Mouse (Mus musculus): Measurements from ENCODE around the gene Tex14.
"Not testable (repeated sequence)": the region's sequence is repeated elsewhere in the genome, so short reads cannot be mapped to it uniquely, and the experiment has no call there.

Tex14 gene

DNA sequence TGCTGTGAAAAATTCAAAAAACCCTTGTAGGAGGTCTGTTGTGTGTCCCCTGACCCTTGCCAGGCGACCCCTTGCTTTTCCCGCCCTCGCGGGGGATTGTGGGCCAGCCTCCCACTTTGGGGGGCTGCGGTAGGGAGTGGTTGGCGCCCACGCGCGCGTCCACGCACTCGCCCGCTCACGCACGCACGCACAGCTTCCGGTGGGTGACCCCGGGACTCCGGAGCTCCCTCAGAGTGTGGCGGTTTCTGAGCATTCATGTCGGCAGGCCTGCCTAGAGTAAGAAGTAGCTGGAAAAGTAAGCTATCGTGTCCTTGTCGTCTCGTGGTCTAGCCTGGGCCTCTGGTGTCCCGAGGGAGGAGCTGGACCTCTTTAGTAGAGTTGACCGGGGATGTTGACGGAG is at the start of gene Tex14, which contains the start of gene Rad51c:
Gene Tex14, plus strand, starts transcription at position 190 of the 400 bp plus-strand sequence.
Gene Rad51c, minus strand, starts transcription at position 79 of the 400 bp plus-strand sequence.
- DNase-seq (ENCODE audit: low spot score) = no peak

- no peak for DNase-seq (ENCODE audit: low spot score)
Measured at GRCm38 (mm10) chr11:87357317-87358300, 47.3 kb upstream of the Tex14 start.

GRCm38 (mm10) chr11:87358331-87359261 is 46.3 kb upstream of the Tex14 start, which contains the start of gene Ppm1e:
Ppm1e (minus strand) TSS chr11:87359023.
- peak; percentile 66 for DNase-seq (ENCODE audit: low spot score)

DNA sequence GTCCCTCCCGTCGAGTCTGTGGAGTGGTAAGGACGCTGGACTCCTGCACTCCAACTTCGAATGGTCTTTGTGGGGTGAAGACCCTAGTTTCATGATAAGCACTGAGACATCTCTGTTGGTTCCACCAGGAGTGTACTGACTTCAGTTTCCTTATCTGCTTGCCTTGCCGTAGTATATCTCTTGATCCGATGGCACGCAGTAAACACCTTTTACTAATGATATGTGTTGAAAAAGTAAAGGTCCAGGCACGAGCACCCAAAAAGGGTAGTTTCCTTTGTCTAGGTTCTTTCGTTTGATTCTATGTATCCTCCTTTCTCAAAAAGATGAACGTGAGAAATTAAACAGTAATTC is 45.6 kb upstream of the Tex14 start:
- DNase-seq (ENCODE audit: low spot score) = no peak

GRCm38 (mm10) chr11:87365120-87365519 is 39.7 kb upstream of the Tex14 start:
- no peak for DNase-seq (ENCODE audit: low spot score)

DNA sequence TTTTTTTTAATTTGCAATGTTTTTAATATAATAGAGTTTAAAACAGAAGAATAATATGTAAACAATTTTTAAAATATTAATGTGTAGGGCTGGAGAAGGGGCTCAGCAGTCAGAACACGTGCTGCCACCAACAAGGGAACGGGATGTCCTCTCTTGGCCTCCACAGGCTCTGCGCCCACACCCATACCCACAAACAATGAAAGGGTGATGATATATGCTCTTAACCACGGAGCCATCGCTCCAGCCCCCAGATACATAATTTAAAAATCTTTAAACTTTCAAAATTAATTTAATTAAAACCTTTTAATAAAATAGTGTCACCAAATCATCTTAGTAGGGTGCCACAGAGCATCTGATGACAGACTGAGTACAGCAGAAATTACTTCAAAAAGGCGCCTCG is 37.8 kb upstream of the Tex14 start:
- DNase-seq (ENCODE audit: low spot score) = no peak

GRCm38 (mm10) chr11:87367865-87368580 is 36.8 kb upstream of the Tex14 start:
- no peak for DNase-seq (ENCODE audit: low spot score)

GRCm38 (mm10) chr11:87384551-87384950 is 20.3 kb upstream of the Tex14 start:
- no peak for DNase-seq (ENCODE audit: low spot score)

- DNase-seq (ENCODE audit: low spot score) = no peak
Measured at GRCm38 (mm10) chr11:87385676-87386075, 19.2 kb upstream of the Tex14 start.

GRCm38 (mm10) chr11:87393855-87394254 is 11.0 kb upstream of the Tex14 start:
- DNase-seq (ENCODE audit: low spot score) = peak; percentile 23

DNA sequence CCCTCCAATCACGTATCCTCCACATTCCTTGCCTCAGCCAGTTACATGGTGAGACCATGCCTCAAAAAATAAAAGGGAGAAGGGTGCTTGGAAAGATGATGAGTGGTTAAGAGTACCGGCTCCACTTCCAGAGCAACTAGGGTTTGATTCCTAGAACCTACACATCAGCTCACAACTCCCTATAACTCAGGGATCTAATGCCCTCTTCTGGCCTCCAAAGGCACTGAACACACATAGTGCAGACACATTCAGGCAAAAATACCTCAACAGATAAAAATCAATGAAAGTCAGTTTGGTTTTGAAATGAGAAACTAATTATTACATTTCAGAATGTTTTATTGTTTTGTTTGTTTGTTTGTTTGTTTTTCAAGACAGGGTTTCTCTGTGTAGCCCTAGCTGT is 6.5 kb upstream of the Tex14 start:
- no peak for DNase-seq (ENCODE audit: low spot score)

DNA sequence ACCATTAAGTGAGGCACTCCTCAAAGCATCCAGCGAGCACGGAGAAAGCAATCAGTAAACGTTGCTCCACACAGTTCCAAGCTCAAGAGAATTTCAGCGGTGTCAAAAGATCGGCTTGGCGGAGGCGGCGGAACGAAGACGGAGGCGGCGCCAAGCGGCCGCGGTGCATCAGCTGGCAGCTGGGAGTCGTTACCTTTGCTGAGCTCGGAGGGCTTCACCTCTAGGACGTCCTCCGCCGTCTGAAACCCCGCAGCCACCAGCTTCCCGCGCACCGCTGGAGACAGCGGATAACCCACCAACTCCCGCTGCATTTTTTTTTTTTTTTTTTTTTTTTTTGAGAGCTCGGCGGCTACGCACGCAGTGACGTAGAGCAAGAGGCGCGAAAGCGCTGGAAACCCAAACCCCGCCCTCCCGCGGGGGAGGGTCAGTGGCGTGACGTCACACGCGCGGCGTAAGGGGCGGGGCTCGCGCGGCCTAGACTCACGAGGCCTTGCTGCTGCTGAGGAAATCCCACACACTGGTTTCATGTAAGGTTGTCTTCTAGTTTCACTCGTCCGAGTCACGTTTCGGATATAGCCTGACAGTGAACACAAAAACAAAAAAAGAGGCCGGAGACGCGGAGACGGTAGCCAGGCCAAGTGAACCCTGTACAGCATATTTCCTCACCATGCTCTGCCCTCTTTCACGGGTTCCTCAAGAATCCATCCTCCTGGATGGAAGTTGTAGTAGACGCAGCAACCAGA is 583 bp upstream of the Tex14 start:
- peak; percentile 91 for DNase-seq (ENCODE audit: low spot score)

DNA sequence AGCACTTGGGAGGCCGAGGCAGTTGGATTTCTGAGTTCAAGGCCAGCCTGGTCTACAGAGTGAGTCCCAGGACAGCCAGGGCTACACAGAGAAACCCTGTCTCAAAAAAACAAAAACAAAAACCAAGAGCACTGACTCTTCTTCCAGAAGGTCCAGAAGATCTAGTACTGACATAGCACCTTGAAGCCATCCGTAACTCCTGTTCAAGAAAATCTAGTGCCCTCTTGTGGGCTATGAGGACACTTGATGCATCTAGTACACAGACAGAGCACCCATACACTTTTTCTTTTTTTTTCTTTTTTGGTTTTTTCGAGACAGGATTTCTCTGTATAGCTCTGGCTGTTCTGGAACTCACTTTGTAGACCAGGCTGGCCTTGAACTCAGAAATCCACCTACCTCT is 8.5 kb downstream of the Tex14 start:
- DNase-seq (ENCODE audit: low spot score) = not testable (repeated sequence)

- no peak for DNase-seq (ENCODE audit: low spot score)
Measured at GRCm38 (mm10) chr11:87416120-87416519, 11.3 kb downstream of the Tex14 start.

- no peak for DNase-seq (ENCODE audit: low spot score)
Measured at GRCm38 (mm10) chr11:87420861-87421260, 16.0 kb downstream of the Tex14 start.

- DNase-seq (ENCODE audit: low spot score) = no peak
Measured at GRCm38 (mm10) chr11:87421760-87422201, 16.9 kb downstream of the Tex14 start.

DNA sequence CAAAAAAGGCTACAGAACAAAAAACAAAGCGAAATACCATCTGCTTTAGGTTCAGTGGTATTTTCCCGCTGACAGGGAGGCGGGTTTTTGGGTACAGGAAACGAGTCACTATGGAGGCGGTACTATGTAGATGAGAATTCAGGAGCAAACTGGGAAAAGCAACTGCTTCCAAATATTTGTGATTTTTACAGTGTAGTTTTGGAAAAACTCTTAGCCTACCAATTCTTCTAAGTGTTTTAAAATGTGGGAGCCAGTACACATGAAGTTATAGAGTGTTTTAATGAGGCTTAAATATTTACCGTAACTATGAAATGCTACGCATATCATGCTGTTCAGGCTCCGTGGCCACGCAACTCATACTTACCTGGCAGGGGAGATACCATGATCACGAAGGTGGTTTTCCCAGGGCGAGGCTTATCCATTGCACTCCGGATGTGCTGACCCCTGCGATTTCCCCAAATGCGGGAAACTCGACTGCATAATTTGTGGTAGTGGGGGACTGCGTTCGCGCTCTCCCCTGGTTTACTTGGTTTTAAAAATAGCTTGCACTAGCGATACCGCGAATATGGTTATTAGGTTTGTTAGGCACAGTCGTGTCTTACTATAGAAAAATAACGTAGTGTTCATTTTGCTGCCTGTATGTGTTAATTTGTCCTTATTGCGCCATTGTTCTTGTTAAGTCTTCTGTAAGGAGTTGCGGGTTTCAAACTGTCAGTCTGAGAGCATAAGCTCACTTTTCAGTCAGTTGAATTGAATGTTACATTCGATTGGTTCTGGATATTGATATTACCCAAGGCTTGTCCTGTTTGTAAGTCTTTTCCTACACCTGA is 17.9 kb downstream of the Tex14 start:
- peak; percentile 92 for DNase-seq (ENCODE audit: low spot score)

- no peak for DNase-seq (ENCODE audit: low spot score)
Measured at GRCm38 (mm10) chr11:87423551-87424325, 18.9 kb downstream of the Tex14 start.

DNA sequence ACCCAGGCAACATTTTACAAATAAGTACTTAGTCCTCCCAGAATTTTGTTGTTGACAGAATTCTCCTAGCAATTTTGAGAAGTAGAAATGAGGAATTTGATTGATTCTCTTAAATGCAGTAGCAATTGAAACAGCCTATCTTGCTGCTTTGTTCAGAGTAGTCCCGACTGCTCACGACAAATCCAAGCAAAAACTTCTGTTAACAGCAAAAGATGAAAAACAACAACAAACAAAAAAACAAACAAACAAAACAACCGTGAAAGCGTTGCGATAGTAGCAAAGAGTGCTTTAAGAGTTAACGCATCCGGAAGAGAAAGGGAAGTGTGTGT is 21.2 kb downstream of the Tex14 start:
- no peak for DNase-seq (ENCODE audit: low spot score)
